Mouse (Mus musculus) liver, adult (tissue): ENCODE measurements around the gene Meis3.

Experiments used
- GATA4 ChIP-seq: IDR thresholded peaks from 2 replicates; pipeline ENCODE4 v1.6.1; 2014; ENCODE audit warnings: mild to moderate bottlenecking, low read length; ENCODE audit not compliant: insufficient replicate concordance

The Meis3 gene

GRCm38 (mm10) chr7:16193702-16194101, 18.8 kb downstream of the Meis3 start:
- TF ChIP-seq GATA4, result no peak

- TF ChIP-seq GATA4, result no peak
Measured at GRCm38 (mm10) chr7:16196616-16197015, 21.7 kb downstream of the Meis3 start.

- no peak for TF ChIP-seq GATA4
Measured at GRCm38 (mm10) chr7:16197166-16197565, 22.3 kb downstream of the Meis3 start.

- no peak for TF ChIP-seq GATA4
Measured at GRCm38 (mm10) chr7:16198540-16198939, 23.6 kb downstream of the Meis3 start.

GRCm38 (mm10) chr7:16201136-16201535, 26.2 kb downstream of the Meis3 start:
- no peak for TF ChIP-seq GATA4

GRCm38 (mm10) chr7:16202756-16203504, 28.0 kb downstream of the Meis3 start:
- TF ChIP-seq GATA4, result no peak

GRCm38 (mm10) chr7:16203505-16203903, 28.6 kb downstream of the Meis3 start:
- TF ChIP-seq GATA4, result no peak

- no peak for TF ChIP-seq GATA4
Measured at GRCm38 (mm10) chr7:16204791-16205190, 29.9 kb downstream of the Meis3 start.

- TF ChIP-seq GATA4, result no peak
Measured at GRCm38 (mm10) chr7:16207076-16207475, 32.2 kb downstream of the Meis3 start.

- no peak for TF ChIP-seq GATA4
Measured at GRCm38 (mm10) chr7:16207496-16207895, 32.6 kb downstream of the Meis3 start.

- TF ChIP-seq GATA4, result no peak
Measured at GRCm38 (mm10) chr7:16208781-16209665, 34.1 kb downstream of the Meis3 start.

GRCm38 (mm10) chr7:16210862-16211365, 36.0 kb downstream of the Meis3 start:
- TF ChIP-seq GATA4, result no peak

- no peak for TF ChIP-seq GATA4
Measured at GRCm38 (mm10) chr7:16213196-16213595, 38.3 kb downstream of the Meis3 start.

- no peak for TF ChIP-seq GATA4
Measured at GRCm38 (mm10) chr7:16213986-16214385, 39.1 kb downstream of the Meis3 start.

- TF ChIP-seq GATA4, result no peak
Measured at GRCm38 (mm10) chr7:16221582-16222272, 46.8 kb downstream of the Meis3 start, which contains the start of gene Dhx34. Dhx34 (minus strand) TSS chr7:16222037.
